Mouse (Mus musculus) forebrain, embryonic 15.5 days (tissue): ENCODE measurements around the gene Tbx4. TPM values are rescaled to one million over a fixed set of nuclear protein-coding genes. Genes with fewer than 3 reads are reported as not detected.

Experiments
- ATAC-seq: fragments of 200-750 bp; cut with Nextera tagmentation; replicated peaks from 2 replicates; pipeline ENCODE4 v1.8.0; 2017; ENCODE audit warnings: mild to moderate bottlenecking, moderate TSS enrichment, moderate library complexity
- H3K27ac ChIP-seq: fragments of 300-500 bp; sonication (generic); replicated peaks from 2 replicates; pipeline ENCODE4 v1.5.1; 2015; ENCODE audit warnings: mild to moderate bottlenecking, inconsistent platforms
- H3K27me3 ChIP-seq: fragments of 300-500 bp; sonication (generic); 2 replicates; pipeline ENCODE4 v1.6.1; 2015; ENCODE audit warnings: inconsistent platforms
- H3K36me3 ChIP-seq: fragments of 300-500 bp; sonication (generic); 2 replicates; pipeline ENCODE4 v1.6.1; 2015; ENCODE audit warnings: mild to moderate bottlenecking, inconsistent platforms
- H3K4me1 ChIP-seq: fragments of 300-500 bp; sonication (generic); 2 replicates; pipeline ENCODE4 v1.6.1; 2015; ENCODE audit warnings: inconsistent platforms
- H3K4me2 ChIP-seq: fragments of 300-500 bp; sonication (generic); replicated peaks from 2 replicates; pipeline ENCODE4 v1.6.1; 2015; ENCODE audit warnings: mild to moderate bottlenecking, inconsistent platforms
- H3K4me3 ChIP-seq: fragments of 300-500 bp; sonication (generic); 2 replicates; pipeline ENCODE4 v1.5.1; 2015; ENCODE audit warnings: mild to moderate bottlenecking, inconsistent platforms
- H3K9ac ChIP-seq: fragments of 300-500 bp; sonication (generic); replicated peaks from 2 replicates; pipeline ENCODE4 v1.6.1; 2015; ENCODE audit warnings: mild to moderate bottlenecking, inconsistent platforms
- H3K9me3 ChIP-seq: fragments of 300-500 bp; sonication (generic); 2 replicates; pipeline ENCODE4 v1.6.1; 2016; ENCODE audit warnings: inconsistent platforms
- WGBS: fragments of 180-500 bp; shearing (Covaris S2); methylation state at CpG from one replicate; pipeline ENCODE4 v1.1.7; 2015; ENCODE audit warnings: mixed read lengths; 5-methylcytosine and 5-hydroxymethylcytosine counted together
- polyA plus RNA-seq: library from polyadenylated mRNA; unstranded; fragments of >200 nt; fragmentation: Nextera tagmentation; extraction: Ambion mirVana; gene quantifications from 2 replicates; pipeline ENCODE4 v1.2.1, GENCODE M21; 2015

Tbx4 gene
- polyA plus RNA-seq, 1 experiment from 2014 or later, result 0.25 TPM

DNA sequence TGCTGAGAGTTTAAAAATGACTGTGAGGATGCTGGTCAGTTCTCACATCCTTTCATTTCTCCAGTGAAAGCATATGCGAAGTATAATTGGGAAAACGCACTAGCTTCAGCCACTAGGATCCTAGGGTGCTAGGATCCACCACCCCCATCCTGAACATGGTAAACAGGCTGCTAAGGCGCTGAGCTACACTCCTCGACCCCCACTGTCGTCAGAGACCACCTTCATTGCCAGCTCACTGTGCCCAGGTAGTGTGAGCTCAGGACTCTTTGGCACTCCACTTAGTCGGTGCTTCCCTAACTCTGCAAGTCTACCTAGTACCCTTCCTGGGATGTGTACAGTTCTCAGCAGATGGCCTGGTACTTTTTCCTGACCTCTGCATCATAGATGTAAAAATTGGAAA is 6.5 kb downstream of the Tbx4 start:
- peaks cover 99% of the 10 kb centered on the region for H3K27me3 ChIP-seq
- 2% methylated on average over 6 of the region's 6 CpGs for WGBS

DNA sequence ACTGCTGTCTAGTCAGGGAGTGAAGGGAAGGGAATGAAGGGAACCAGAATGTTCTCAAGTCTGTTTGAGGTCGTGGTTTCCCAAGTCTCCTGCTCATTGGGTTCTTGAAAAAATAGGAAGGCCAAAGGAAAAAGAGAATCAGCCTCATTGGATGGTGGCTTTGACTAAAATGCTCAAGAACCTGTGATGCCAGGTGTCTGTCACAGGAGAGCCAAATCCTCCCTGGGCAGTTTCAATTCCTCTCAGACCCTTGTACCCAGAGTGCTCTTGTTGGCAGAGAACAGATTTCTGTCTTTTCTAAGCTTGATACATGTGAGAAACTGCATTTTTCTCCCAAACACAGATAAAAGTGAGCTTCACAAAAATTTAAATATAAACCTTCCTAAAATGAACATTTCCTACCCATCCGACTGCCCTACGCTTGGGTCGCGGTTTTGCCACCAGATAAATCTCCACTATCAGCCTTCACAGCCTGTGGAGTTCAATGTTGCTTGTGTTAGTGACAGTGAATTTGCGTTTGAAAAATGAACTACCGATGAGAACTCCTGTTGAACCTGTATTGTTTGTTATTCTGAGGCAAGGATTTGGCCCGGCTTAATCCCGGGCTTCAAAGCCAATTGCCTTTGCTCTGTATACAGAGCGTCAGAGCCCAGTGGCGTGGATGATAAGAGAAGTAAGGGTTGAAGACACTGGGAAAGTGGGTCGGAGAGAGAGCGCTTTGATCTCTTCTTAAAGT is 7.3 kb downstream of the Tbx4 start:
- H3K36me3 ChIP-seq, result no peaks in the 10 kb centered on the region
- H3K9me3 ChIP-seq, result no peaks in the 10 kb centered on the region
- H3K4me1 ChIP-seq, result peaks cover 13% of the 10 kb centered on the region
- no peak overlapping the region for H3K4me2 ChIP-seq
- 3% methylated on average over 13 of the region's 13 CpGs for WGBS
- H3K4me3 ChIP-seq, result no peak overlapping the region
- H3K9ac ChIP-seq, result no peak overlapping the region
- no peak for ATAC-seq
- H3K27ac ChIP-seq, result no peak overlapping the region
- H3K27me3 ChIP-seq, result peaks cover 99% of the 10 kb centered on the region

More for the DNA sequence above, 6.5 kb downstream of the Tbx4 start:
- no peaks in the 10 kb centered on the region for H3K36me3 ChIP-seq
- no peak for ATAC-seq
- H3K4me1 ChIP-seq, result peaks cover 18% of the 10 kb centered on the region
- H3K4me3 ChIP-seq, result no peak overlapping the region
- H3K4me2 ChIP-seq, result no peak overlapping the region
- no peaks in the 10 kb centered on the region for H3K9me3 ChIP-seq
- no peak overlapping the region for H3K9ac ChIP-seq
- no peak overlapping the region for H3K27ac ChIP-seq

GRCm38 (mm10) chr11:85894136-85894530 is 7.9 kb downstream of the Tbx4 start:
- Histone ChIP-seq H3K4me1 (peaks cover 13% of the 10 kb centered on the region), H3K36me3 (no peaks in the 10 kb centered on the region), H3K4me3 (no peak overlapping the region), H3K27ac (no peak overlapping the region), H3K27me3 (peaks cover 99% of the 10 kb centered on the region), H3K9ac (no peak overlapping the region), H3K4me2 (no peak overlapping the region), H3K9me3 (no peaks in the 10 kb centered on the region)
- 7% methylated on average over 3 of the region's 3 CpGs for WGBS
- no peak for ATAC-seq

GRCm38 (mm10) chr11:85894731-85895545 is 8.7 kb downstream of the Tbx4 start:
- Histone ChIP-seq H3K4me3 (peak overlapping the region; percentile 3; the same call in 1 of the 2 replicates), H3K9me3 (no peaks in the 10 kb centered on the region), H3K9ac (no peak overlapping the region), H3K27ac (no peak overlapping the region), H3K36me3 (no peaks in the 10 kb centered on the region), H3K27me3 (peaks cover 96% of the 10 kb centered on the region), H3K4me1 (peaks cover 11% of the 10 kb centered on the region), H3K4me2 (peak overlapping the region; percentile 33)
- under 1% methylated on average over 43 of the region's 43 CpGs for WGBS
- ATAC-seq, result no peak

DNA sequence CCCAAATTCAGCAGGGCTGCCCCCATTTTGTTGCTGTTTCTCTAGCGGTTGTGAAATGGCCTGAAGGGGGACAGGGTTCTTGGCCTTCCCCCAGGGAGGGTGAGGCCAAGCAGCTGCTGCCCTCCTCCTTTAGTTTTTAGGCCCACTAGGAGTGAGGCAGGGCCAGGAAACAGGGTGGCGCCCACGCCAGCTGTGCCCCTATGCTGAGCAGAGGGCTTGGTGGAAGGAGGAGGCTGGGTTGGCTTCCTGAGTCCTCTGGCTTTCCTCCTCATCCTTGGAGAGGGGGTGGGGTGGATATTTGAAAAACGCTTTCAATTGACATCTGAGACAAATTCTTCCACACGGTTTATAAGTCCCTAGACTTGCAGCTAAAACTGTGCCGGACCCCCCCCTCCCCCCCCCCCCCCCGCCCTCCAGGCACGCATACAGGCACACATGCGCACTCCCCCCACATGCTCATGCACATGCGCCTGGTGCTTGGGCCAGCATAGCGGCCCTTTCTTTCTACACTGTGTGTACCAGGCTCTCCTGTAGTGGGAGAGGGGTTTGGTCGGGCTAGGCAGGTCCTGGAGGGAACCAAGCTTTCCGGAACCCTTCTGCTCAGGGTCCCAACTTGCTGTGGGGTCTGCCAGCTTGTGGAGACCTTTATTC is 10.2 kb downstream of the Tbx4 start:
- no peak overlapping the region for H3K4me2 ChIP-seq
- H3K36me3 ChIP-seq, result no peaks in the 10 kb centered on the region
- no peak for ATAC-seq
- WGBS, result 31% methylated on average over 13 of the region's 13 CpGs
- H3K27ac ChIP-seq, result no peak overlapping the region
- peaks cover 96% of the 10 kb centered on the region for H3K27me3 ChIP-seq
- H3K9me3 ChIP-seq, result no peaks in the 10 kb centered on the region
- H3K9ac ChIP-seq, result no peak overlapping the region
- no peak overlapping the region for H3K4me3 ChIP-seq
- H3K4me1 ChIP-seq, result peaks cover 9% of the 10 kb centered on the region

DNA sequence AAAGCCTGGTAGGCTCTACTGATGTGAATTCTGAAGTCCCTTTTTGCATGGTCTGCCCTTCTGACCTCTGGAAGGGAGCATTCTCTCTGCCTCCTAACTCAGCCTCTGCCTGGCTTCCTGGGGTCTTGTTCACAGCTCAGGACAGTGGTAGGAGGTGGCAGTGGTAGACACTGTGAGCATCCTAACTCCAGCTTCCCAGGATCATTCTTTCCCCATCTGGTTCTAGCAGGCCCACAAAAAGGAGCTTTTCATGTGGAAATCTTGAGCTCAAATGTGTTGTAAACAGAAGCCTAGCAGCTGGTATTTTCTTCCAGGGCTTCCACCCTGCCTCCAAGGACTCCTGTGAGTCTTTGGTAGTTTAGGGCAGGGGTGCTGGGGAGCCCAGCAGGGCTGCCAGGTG is 14.1 kb downstream of the Tbx4 start:
- no peak overlapping the region for H3K9ac ChIP-seq
- H3K4me3 ChIP-seq, result no peak overlapping the region
- H3K27me3 ChIP-seq, result peaks cover 61% of the 10 kb centered on the region
- H3K4me1 ChIP-seq, result peaks cover under 1% of the 10 kb centered on the region; the same call in 1 of the 2 replicates
- ATAC-seq, result no peak
- no peaks in the 10 kb centered on the region for H3K9me3 ChIP-seq
- H3K4me2 ChIP-seq, result no peak overlapping the region
- H3K36me3 ChIP-seq, result no peaks in the 10 kb centered on the region
- H3K27ac ChIP-seq, result no peak overlapping the region

- H3K36me3 ChIP-seq, result no peaks in the 10 kb centered on the region
- H3K4me3 ChIP-seq, result no peak overlapping the region
Observed at GRCm38 (mm10) chr11:85909514-85909913, 23.3 kb downstream of the Tbx4 start.

GRCm38 (mm10) chr11:85910133-85910532 is 23.9 kb downstream of the Tbx4 start:
- 50% methylated on average over 10 of the region's 10 CpGs for WGBS

More at GRCm38 (mm10) chr11:85909514-85909913, 23.3 kb downstream of the Tbx4 start:
- WGBS, result 74% methylated on average over 4 of the region's 4 CpGs
- no peaks in the 10 kb centered on the region for H3K9me3 ChIP-seq
- H3K27ac ChIP-seq, result no peak overlapping the region
- no peaks in the 10 kb centered on the region for H3K4me1 ChIP-seq
- no peaks in the 10 kb centered on the region for H3K27me3 ChIP-seq
- no peak for ATAC-seq
- H3K4me2 ChIP-seq, result no peak overlapping the region
- no peak overlapping the region for H3K9ac ChIP-seq

DNA sequence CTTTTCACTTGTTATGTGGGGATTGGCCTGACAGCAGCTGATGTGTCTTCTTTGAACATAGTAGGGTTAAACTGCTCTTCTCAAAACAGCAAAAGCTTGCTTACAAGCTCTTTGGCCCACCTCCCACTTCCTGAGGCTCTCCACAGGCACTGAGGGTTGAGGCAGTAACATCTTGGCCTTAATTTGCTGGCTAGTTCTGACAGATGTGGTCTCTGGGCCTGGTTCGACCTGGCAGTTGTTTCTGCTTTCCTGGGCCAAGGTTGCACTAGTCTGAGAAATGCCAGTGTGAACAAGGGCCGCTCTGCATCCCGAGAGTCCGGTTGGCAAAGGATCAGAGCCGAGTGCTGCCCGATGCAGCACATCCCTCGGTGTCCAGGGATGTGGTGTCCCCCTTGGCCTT is 27.3 kb downstream of the Tbx4 start:
- H3K36me3 ChIP-seq, result no peaks in the 10 kb centered on the region
- H3K27me3 ChIP-seq, result 0 out of 2 replicates have a peak, but pooled peaks cover 6% of the 10 kb centered on the region
- 86% methylated on average over 7 of the region's 7 CpGs for WGBS
- H3K9me3 ChIP-seq, result no peaks in the 10 kb centered on the region
- no peak overlapping the region for H3K4me3 ChIP-seq
- ATAC-seq, result no peak
- no peak overlapping the region for H3K4me2 ChIP-seq
- H3K4me1 ChIP-seq, result peaks cover 22% of the 10 kb centered on the region
- no peak overlapping the region for H3K9ac ChIP-seq
- no peak overlapping the region for H3K27ac ChIP-seq

More at GRCm38 (mm10) chr11:85910133-85910532, 23.9 kb downstream of the Tbx4 start:
- Histone ChIP-seq H3K4me2 (no peak overlapping the region), H3K4me1 (no peaks in the 10 kb centered on the region), H3K9ac (no peak overlapping the region), H3K4me3 (no peak overlapping the region), H3K27me3 (no peaks in the 10 kb centered on the region), H3K36me3 (no peaks in the 10 kb centered on the region), H3K27ac (no peak overlapping the region), H3K9me3 (no peaks in the 10 kb centered on the region)
- ATAC-seq, result no peak

- Histone ChIP-seq H3K4me1 (peaks cover 22% of the 10 kb centered on the region), H3K27ac (no peak overlapping the region), H3K4me2 (no peak overlapping the region), H3K4me3 (no peak overlapping the region), H3K9ac (no peak overlapping the region), H3K36me3 (no peaks in the 10 kb centered on the region), H3K9me3 (no peaks in the 10 kb centered on the region), H3K27me3 (peaks cover 15% of the 10 kb centered on the region; the same call in 1 of the 2 replicates)
- 37% methylated on average over 12 of the region's 12 CpGs for WGBS
- no peak for ATAC-seq
Observed at GRCm38 (mm10) chr11:85917091-85917992, 31.1 kb downstream of the Tbx4 start.

DNA sequence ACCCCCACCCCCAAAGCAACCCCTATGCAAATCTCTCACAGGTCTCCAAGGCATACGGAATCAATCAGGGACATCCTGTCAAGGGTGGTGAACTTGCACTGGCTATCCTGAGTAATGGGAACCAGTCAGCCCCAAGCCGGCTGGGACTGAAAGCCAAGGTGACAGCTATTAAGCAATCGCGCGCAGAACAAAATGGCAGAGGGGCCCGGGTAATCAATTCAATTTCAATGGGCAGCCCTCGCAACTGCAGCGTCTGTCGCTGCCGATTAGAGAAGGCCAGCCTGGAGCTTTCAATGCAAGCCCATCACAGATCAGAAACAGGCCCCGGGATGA is 31.7 kb downstream of the Tbx4 start:
- Histone ChIP-seq H3K27ac (no peak overlapping the region), H3K4me2 (no peak overlapping the region)
- WGBS, result 14% methylated on average over 11 of the region's 11 CpGs

More for the DNA sequence above, 31.7 kb downstream of the Tbx4 start:
- H3K4me1 ChIP-seq, result peaks cover 22% of the 10 kb centered on the region
- no peaks in the 10 kb centered on the region for H3K36me3 ChIP-seq
- no peak for ATAC-seq
- H3K4me3 ChIP-seq, result no peak overlapping the region
- H3K9me3 ChIP-seq, result no peaks in the 10 kb centered on the region
- peaks cover 19% of the 10 kb centered on the region; the same call in 1 of the 2 replicates for H3K27me3 ChIP-seq
- H3K9ac ChIP-seq, result no peak overlapping the region
